Mouse (Mus musculus) megakaryocyte-erythroid progenitor cell, adult 5-6 weeks (primary cell): ENCODE measurements around the gene Brd7. TPM values are rescaled to one million over a fixed set of nuclear protein-coding genes. Genes with fewer than 3 reads are reported as not detected.
A peak's percentile ranks its signal among the peaks of the same experiment; 100 is the strongest.

ENCODE experiments used
- ATAC-seq: replicated peaks from 2 replicates; pipeline ENCODE4 v1.8.0; 2016; ENCODE audit warnings: mild to moderate bottlenecking, inconsistent platforms; ENCODE audit not compliant: severe bottlenecking, poor library complexity, low FRiP score, low TSS enrichment
- total RNA-seq, 2 experiments: library from RNA; stranded (forward) in 1 of 2; stranded (reverse) in 1 of 2; fragments of 200-1000, 215-1000 nt in 1 of 2; fragments of >200 nt in 1 of 2; fragmentation: Nextera tagmentation in 1 of 2; gene quantifications; 2 replicates each; pipeline ENCODE4 v1.2.3; 2014 to 2017

Brd7 gene
- total RNA-seq, 2 experiments from 2014 or later: 115 to 134 TPM

DNA sequence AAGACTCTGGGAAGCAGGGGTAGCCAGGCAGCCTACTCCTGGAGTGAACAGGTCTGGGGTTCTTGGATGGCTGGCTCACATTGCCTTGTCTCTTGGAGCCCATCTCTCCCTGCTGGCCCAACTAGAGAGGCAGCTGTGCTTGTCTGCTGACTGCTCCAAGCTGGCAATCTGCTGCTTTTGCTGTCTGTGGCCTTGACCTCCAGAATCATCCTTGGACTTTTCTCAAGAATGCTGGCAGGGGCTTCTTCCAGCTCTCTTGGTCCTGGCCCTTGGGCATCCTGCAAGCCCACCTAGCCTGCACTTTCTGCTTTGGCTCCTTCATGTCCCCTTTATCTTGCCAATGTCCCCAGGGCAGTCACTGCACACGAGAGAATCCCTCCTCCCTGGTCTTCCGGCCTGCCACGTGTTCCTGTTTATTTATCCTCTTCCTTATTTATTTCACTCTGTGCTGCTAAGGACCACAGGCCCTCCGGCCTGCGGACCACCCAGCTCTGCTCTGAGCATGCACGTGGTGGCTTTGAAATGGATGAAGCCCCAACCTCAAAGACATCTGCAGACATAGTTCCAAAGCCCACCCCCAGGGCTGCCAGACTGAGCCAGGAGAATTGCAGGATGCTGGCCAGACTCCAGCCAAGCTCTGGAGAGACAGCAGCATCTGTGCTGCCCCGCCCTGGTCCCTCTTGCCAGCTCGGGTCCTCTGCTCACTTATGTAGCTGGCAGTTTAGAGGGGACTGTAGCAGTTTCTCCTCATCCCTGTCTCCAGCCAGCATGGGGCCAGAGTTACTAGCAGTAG, 45.7 kb downstream of the Brd7 start:
- ATAC-seq: no peak

GRCm38 (mm10) chr8:88315302-88315701, 46.7 kb downstream of the Brd7 start:
- ATAC-seq: no peak

GRCm38 (mm10) chr8:88313991-88314390, 48.0 kb downstream of the Brd7 start:
- ATAC-seq: no peak

- no peak for ATAC-seq
Observed at GRCm38 (mm10) chr8:88312966-88313365, 49.0 kb downstream of the Brd7 start.

GRCm38 (mm10) chr8:88310286-88310685, 51.7 kb downstream of the Brd7 start:
- no peak for ATAC-seq

DNA sequence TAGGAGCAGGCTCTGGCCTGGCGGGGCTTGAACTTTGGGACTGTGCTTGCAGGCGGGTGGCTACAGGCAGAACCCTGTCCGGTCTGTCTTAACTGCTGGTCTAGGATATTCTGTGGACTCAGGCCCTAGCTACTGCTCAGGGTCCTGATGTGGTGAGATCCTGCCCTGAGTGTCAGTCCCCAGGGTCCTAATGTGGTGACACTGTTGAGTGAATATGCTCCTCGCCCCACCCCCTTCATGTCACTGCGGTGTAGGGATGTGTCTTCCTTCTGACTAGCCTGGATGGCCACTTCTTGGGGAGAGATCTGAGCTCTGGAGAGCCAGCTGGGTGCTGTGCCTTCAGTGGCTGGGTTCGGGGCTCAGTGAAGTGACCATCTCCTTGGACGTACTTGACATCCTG, 52.1 kb downstream of the Brd7 start:
- no peak for ATAC-seq

DNA sequence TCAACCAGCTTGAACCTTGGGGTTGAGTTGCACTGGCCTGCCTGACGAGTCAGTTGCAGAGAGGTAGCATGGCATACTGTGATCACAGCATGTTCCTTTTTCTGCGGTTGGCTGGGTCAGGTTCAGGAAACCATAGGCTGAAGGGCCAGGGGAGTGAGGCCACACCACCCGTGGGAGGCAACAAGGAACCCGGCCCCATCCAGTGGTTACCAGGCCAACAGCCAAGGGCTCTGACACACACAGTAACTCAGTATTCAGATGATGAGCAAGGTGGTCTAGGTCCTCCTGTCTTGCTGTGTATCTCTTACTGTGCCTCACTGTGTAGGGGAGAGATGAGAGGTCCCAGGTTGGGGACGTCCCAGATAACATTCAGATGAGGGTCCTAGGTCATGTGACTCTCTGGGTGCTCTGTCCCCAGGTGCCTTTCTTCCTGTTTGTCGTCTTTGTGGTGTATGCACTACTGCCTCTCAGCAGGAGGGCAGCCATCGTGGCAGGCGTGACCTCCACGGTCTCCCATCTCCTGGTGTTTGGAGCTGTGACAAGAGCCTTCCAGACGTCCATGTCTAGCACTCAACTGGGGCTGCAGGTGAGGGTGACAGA, 52.6 kb downstream of the Brd7 start:
- no peak for ATAC-seq

DNA sequence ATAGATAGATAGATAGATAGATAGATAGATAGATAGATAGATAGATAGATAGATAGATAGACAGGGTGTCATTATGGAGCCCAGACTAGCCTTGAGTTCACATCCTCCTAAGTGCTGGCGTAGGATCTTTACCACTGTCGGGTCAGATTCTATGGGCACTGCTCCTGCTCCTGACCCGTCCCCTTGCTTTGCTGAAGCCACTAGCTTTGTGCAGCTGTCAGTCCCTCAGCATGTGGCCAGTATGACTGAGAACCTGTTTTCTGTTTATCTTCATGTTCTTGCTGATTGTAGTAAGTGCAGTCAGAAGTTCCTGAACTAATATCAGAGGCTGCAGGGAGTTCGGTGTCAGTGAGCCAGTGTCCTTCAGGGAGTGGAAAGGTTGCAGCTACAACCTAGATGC, 54.3 kb downstream of the Brd7 start:
- ATAC-seq: no peak

- ATAC-seq: peak; percentile 44
Observed at GRCm38 (mm10) chr8:88306511-88306910, 55.5 kb downstream of the Brd7 start.

DNA sequence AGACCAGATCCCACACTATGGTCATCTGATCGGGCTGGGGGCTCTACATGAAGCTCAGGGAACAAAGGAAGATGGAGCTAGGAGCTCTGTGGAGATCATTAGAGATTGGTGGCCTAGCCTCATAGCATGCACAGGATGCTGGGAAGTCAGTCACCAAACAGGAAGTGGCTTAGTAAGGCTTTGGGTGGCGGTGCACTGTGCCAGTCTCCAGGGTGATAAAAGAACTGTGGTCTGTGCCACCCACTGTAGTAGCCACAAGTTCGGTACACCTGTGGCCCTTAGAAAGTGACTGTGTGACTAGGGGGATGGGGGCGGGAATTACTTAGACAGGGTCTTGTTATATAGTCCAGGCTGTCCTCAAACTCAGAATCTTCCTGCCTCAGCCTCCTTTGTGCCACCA, 56.2 kb downstream of the Brd7 start:
- ATAC-seq: no peak

DNA sequence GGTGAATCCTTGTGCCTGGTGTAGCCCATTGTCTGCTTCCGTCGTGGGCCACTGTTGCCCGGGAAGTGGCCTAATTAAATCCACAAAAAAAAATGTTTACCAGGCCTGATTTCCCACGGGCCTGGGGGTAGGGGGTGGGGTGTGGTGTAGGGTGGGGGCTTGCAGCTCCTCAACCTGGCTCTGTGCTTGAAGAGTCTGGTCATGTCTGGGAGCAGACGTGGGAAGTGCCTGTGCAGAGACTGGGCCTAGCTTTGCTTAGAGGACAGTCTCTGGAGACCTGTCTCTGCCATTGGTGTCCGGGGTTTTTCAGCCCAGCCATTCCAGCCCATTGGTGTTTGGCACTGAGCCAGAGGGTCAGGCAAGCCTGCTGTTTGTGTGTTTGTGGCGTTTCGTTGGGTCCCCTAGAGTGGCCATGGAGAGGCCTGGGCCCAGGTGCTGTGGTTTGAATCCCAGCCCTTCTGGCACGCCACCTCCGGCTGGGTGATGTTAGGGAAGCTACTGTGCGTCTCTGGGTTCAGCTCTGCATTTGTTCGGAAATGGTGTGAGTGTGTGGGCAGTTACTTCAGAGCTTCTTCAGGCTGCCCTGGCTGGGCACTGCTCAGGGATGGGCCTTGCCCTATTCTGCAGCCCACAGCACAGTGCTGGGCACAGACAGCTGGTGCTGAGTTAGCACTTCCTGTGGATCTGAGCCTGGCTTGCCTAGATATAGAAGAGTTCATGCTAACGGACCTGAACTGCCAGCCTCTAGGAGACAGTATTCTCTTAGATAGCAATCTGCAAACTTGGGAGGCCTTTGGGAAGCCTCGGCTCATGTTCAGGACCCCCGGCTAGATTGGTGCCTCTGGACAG, 60.2 kb downstream of the Brd7 start:
- ATAC-seq: peak; percentile 52

GRCm38 (mm10) chr8:88299907-88300603, 61.9 kb downstream of the Brd7 start:
- peak; percentile 28; the same call in 1 of the 2 replicates for ATAC-seq

DNA sequence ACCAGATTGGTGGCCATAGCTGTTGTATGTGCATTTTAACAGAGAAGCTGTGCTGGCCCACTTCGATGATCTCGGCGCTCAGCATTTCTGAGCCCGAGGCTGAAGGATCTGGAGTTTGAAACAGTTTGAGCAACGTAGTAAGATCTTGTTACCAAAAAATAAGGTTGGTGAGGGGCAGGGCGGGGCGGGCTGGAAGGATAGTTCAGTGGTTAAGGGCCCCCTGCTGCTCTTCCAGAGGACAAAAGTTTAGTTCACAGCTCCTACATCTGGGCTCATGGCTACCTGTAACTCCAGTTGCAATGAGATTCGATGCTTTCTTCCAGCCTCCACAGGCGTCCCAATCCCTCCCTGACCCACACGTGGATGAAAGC, 63.3 kb downstream of the Brd7 start:
- ATAC-seq: no peak

GRCm38 (mm10) chr8:88297976-88298732, 63.8 kb downstream of the Brd7 start:
- peak; percentile 72 for ATAC-seq

DNA sequence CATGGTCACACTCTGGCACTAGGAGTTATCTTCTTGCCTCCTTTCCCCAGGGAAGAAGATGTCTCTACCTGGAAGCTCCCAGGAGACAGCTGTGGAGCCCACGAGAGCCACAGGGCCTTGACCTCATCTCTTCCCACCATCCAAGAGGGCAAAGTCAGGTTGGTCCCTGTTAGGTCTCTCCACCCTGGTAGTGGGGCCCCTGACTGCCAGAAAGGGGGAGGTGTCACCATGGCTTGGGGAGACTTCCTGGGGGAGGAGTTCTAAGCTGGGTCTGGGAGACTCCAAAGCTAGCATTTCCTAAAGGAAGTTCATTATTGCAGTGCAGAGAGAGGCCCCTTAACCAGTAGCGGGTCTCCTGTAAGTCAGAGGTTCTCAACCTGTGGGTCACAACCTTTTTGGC, 67.0 kb downstream of the Brd7 start:
- no peak for ATAC-seq

GRCm38 (mm10) chr8:88293590-88294356, 68.2 kb downstream of the Brd7 start:
- ATAC-seq: 0 out of 2 replicates have a peak, but pooled peaks have one; percentile 4

DNA sequence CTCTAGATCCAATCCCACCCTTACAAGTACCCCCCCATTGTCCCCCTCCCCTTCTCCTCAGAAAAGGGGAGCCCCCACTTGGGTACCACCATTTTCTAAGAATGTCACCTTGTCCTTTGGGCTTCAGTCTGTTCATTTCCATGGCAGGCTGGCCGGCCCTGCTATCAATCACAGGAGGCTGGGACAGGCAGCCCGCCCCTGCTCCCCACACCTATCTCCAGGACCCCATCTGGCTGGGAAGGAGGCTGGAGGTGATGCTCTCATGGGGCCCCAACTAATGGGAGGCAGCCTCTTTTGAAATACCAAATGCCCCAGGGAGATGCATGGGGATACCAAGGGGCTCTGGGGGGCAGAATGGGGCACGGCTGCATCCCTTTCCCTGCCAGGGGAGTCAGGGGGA, 69.1 kb downstream of the Brd7 start:
- ATAC-seq: no peak

DNA sequence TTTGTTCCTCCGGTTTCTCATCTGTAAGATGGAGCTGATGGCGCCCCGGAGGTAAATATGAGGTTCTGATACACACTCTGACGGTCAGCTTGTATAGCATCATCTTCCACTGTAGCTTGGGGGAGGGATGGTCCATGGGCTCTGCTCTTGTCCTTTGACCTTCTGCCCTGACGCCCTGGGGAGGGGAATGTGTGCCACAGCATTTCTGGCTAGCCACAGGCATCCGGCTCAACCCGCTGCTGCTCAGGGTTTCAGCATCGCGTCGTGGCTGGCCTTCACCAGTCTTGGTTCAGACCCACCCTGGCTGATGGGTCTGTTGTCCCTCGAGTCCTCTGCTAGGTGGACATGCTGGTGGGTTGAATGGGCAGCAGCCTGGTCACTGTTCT, 70.7 kb downstream of the Brd7 start:
- ATAC-seq: no peak
